Mouse (Mus musculus) intestine, embryonic 15.5 days (tissue): ENCODE data around the gene Fstl4. TPM values are rescaled to one million over a fixed set of nuclear protein-coding genes. Genes with fewer than 3 reads are reported as not detected.

Experiments used
- ATAC-seq: fragments of 200-750 bp; cut with Nextera tagmentation; 2 replicates; pipeline ENCODE4 v1.8.0; 2017; ENCODE audit warnings: moderate TSS enrichment, moderate library complexity
- H3K27ac ChIP-seq: fragments of 300-500 bp; sonication (generic); 2 replicates; pipeline ENCODE4 v1.5.1; 2015; ENCODE audit warnings: mild to moderate bottlenecking, inconsistent platforms
- H3K27me3 ChIP-seq: fragments of 300-500 bp; sonication (generic); replicated peaks from 2 replicates; pipeline ENCODE4 v1.6.1; 2015; ENCODE audit warnings: inconsistent platforms
- H3K36me3 ChIP-seq: fragments of 300-500 bp; sonication (generic); 2 replicates; pipeline ENCODE4 v1.6.1; 2015; ENCODE audit warnings: inconsistent platforms
- H3K4me1 ChIP-seq: fragments of 300-500 bp; sonication (generic); replicated peaks from 2 replicates; pipeline ENCODE4 v1.6.1; 2015; ENCODE audit warnings: inconsistent platforms
- H3K4me2 ChIP-seq: fragments of 300-500 bp; sonication (generic); replicated peaks from 2 replicates; pipeline ENCODE4 v1.6.1; 2015; ENCODE audit warnings: mild to moderate bottlenecking, inconsistent platforms
- H3K4me3 ChIP-seq: fragments of 300-500 bp; sonication (generic); replicated peaks from 2 replicates; pipeline ENCODE4 v1.5.1; 2015; ENCODE audit warnings: inconsistent platforms
- H3K9ac ChIP-seq: fragments of 300-500 bp; sonication (generic); 2 replicates; pipeline ENCODE4 v1.6.1; 2015; ENCODE audit warnings: inconsistent platforms
- H3K9me3 ChIP-seq: fragments of 300-500 bp; sonication (generic); 2 replicates; pipeline ENCODE4 v1.6.1; 2016; ENCODE audit warnings: inconsistent platforms
- WGBS: fragments of 180-500 bp; shearing (Covaris S2); methylation state at CpG from one replicate; pipeline ENCODE4 v1.1.7; 2015; 5-methylcytosine and 5-hydroxymethylcytosine counted together
- polyA plus RNA-seq: library from polyadenylated mRNA; unstranded; fragments of >200 nt; fragmentation: Nextera tagmentation; extraction: Ambion mirVana; gene quantifications from 2 replicates; pipeline ENCODE4 v1.2.1, GENCODE M21; 2015

The Fstl4 gene
- 5.3 and 6.1 TPM in 2 replicates for polyA plus RNA-seq

- Histone ChIP-seq H3K27me3 (peaks cover 39% of the 10 kb centered on the region), H3K36me3 (no peaks in the 10 kb centered on the region), H3K9me3 (no peaks in the 10 kb centered on the region), H3K4me1 (peaks cover 15% of the 10 kb centered on the region), H3K4me3 (peak within 1 kb of the TSS; percentile 50), H3K9ac (peak within 1 kb of the TSS; percentile 51), H3K27ac (no peak within 1 kb of the TSS), H3K4me2 (peak within 1 kb of the TSS; percentile 98)
- under 1% methylated on average over 43 of the region's 48 CpGs for WGBS
- peak; percentile 85 for ATAC-seq
Measured at GRCm38 (mm10) chr11:52764461-52764893, at the start of gene Fstl4. TSS of gene Fstl4 (plus strand) at chr11:52764634.

GRCm38 (mm10) chr11:52718570-52718969, 45.9 kb upstream of the Fstl4 start:
- Histone ChIP-seq H3K4me2 (no peak overlapping the region), H3K9me3 (no peaks in the 10 kb centered on the region), H3K36me3 (no peaks in the 10 kb centered on the region), H3K4me3 (no peak overlapping the region), H3K27ac (no peak overlapping the region), H3K4me1 (no peaks in the 10 kb centered on the region), H3K9ac (no peak overlapping the region), H3K27me3 (no peaks in the 10 kb centered on the region)
- WGBS: 77% methylated on average over 1 of the region's 1 CpGs
- no peak for ATAC-seq

- WGBS: 82% methylated on average over 6 of the region's 6 CpGs
- H3K4me2 ChIP-seq: no peak overlapping the region
- no peaks in the 10 kb centered on the region for H3K9me3 ChIP-seq
- H3K9ac ChIP-seq: no peak overlapping the region
- no peak overlapping the region for H3K4me3 ChIP-seq
- H3K36me3 ChIP-seq: no peaks in the 10 kb centered on the region
- ATAC-seq: no peak
- no peak overlapping the region for H3K27ac ChIP-seq
- no peaks in the 10 kb centered on the region for H3K4me1 ChIP-seq
- no peaks in the 10 kb centered on the region for H3K27me3 ChIP-seq
Measured at GRCm38 (mm10) chr11:52721087-52721486, 43.3 kb upstream of the Fstl4 start.

- no peak overlapping the region for H3K4me3 ChIP-seq
- no peaks in the 10 kb centered on the region for H3K27me3 ChIP-seq
- H3K9ac ChIP-seq: no peak overlapping the region
- H3K4me1 ChIP-seq: no peaks in the 10 kb centered on the region
- no peaks in the 10 kb centered on the region for H3K36me3 ChIP-seq
- ATAC-seq: no peak
- WGBS: 83% methylated on average over 4 of the region's 4 CpGs
- H3K27ac ChIP-seq: no peak overlapping the region
- no peaks in the 10 kb centered on the region for H3K9me3 ChIP-seq
- H3K4me2 ChIP-seq: no peak overlapping the region
Measured at GRCm38 (mm10) chr11:52722706-52723105, 41.7 kb upstream of the Fstl4 start.

DNA sequence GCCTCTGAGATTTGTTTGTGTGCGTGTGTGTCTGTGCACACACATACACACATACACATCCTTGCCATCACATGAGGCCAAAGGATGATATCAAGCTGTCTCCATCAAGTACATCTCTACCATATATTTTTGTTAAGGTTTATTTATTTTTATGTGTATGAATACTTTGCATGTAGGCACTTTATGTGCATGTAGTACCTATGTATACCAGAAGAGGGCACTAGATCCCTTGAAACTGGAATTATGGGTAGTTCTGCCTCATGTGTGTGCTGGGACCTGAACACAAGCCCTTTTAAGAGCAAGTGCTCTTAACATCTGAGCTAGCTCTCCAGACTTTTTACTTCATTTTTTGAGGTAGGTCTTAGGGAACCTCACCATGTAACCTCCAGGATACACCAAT, 38.4 kb upstream of the Fstl4 start:
- H3K4me3 ChIP-seq: no peak overlapping the region
- H3K4me2 ChIP-seq: no peak overlapping the region
- no peaks in the 10 kb centered on the region for H3K4me1 ChIP-seq
- H3K27me3 ChIP-seq: no peaks in the 10 kb centered on the region
- H3K9ac ChIP-seq: no peak overlapping the region
- ATAC-seq: no peak
- no peaks in the 10 kb centered on the region for H3K36me3 ChIP-seq
- 100% methylated on average over 1 of the region's 1 CpGs for WGBS
- no peaks in the 10 kb centered on the region for H3K9me3 ChIP-seq
- H3K27ac ChIP-seq: no peak overlapping the region

DNA sequence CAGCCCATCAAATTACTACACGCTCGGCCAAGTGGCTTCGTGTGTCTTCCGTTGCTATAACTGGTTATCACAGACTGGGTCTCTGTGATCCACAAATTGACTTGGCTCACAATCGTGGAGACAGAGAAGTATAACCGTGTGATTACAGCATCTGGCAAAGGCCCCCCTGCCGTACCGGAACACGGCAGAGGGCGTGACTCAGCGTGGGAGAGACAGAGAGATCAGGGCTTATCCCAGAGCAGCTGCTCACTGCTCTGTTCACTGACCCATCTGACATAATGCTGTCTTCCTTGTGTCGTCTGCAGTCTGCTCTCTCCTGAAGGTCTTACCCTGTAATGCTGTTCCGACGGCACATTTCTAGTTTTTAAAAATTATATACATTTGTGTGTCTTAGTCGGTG, 36.0 kb upstream of the Fstl4 start:
- Histone ChIP-seq H3K27ac (no peak overlapping the region), H3K9ac (no peak overlapping the region), H3K9me3 (no peaks in the 10 kb centered on the region), H3K4me1 (no peaks in the 10 kb centered on the region), H3K4me3 (no peak overlapping the region), H3K4me2 (no peak overlapping the region), H3K36me3 (no peaks in the 10 kb centered on the region), H3K27me3 (no peaks in the 10 kb centered on the region)
- WGBS: 76% methylated on average over 15 of the region's 15 CpGs
- no peak for ATAC-seq

GRCm38 (mm10) chr11:52729890-52730289, 34.5 kb upstream of the Fstl4 start:
- ATAC-seq: no peak
- WGBS: 86% methylated on average over 5 of the region's 5 CpGs

GRCm38 (mm10) chr11:52731979-52732378, 32.5 kb upstream of the Fstl4 start:
- ATAC-seq: no peak
- no peak overlapping the region for H3K4me3 ChIP-seq
- H3K9me3 ChIP-seq: no peaks in the 10 kb centered on the region
- no peak overlapping the region for H3K27ac ChIP-seq
- no peaks in the 10 kb centered on the region for H3K4me1 ChIP-seq
- 50% methylated on average over 8 of the region's 8 CpGs for WGBS
- H3K36me3 ChIP-seq: no peaks in the 10 kb centered on the region
- H3K27me3 ChIP-seq: no peaks in the 10 kb centered on the region
- no peak overlapping the region for H3K4me2 ChIP-seq
- H3K9ac ChIP-seq: no peak overlapping the region

More at GRCm38 (mm10) chr11:52729890-52730289, 34.5 kb upstream of the Fstl4 start:
- Histone ChIP-seq H3K4me2 (no peak overlapping the region), H3K27ac (no peak overlapping the region), H3K27me3 (no peaks in the 10 kb centered on the region), H3K4me3 (no peak overlapping the region), H3K36me3 (no peaks in the 10 kb centered on the region), H3K9ac (no peak overlapping the region), H3K4me1 (no peaks in the 10 kb centered on the region), H3K9me3 (no peaks in the 10 kb centered on the region)

DNA sequence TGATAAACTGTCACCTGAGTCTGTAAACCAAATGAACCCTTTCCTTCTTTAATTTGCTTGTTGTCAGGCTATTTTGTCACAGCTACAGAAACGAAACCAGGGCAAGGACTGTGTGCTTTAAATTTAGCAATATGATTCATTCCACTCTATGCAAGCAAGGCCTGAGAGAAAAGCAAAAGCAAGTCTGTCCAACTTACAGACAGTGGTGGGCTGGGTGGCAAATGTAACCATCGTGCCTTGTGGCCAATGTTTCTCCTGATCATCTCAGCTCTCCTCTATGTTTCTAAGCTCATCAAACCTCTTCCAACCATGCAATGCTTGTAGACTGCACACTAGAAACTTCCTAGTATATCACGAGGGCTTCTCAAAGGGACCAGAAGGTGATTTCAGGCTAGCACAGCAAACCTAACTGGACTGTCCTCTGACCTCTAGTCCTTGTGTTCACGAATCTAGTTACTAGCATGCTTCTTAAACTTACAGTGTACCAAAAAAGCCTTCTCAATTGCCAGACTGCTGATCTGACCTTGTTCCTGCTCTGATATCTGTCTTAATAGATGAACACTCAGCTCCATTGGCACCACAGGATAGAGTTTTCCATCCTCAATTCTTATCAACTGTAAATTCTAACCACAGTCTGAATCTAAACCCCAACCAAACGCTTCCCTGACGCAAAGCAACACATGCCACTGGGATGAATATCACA, 29.8 kb upstream of the Fstl4 start:
- Histone ChIP-seq H3K9ac (no peak overlapping the region), H3K4me3 (no peak overlapping the region), H3K9me3 (no peaks in the 10 kb centered on the region), H3K4me2 (no peak overlapping the region), H3K36me3 (no peaks in the 10 kb centered on the region), H3K27ac (no peak overlapping the region), H3K27me3 (no peaks in the 10 kb centered on the region), H3K4me1 (no peaks in the 10 kb centered on the region; the same call in 1 of the 2 replicates)
- WGBS: 79% methylated on average over 6 of the region's 6 CpGs
- ATAC-seq: no peak

DNA sequence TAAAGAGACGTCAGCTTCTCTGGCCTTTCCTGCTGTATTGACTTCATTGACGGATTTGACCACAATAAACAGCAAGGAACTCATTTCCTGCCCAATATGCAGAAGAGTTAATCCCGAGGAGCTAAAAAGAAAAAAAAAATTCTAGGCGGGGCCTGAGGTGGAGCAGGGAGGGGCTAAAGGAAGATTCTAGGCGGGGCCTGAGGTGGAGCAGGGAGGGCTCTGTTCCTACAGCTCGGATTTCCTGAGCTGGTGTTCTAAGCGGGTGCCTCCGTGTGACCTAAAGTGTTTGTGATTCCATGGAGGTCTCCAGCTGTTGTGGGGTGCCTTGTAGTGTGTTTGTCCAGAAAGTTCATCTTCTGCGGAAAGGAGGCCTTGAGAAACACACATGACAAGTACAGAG, 25.2 kb upstream of the Fstl4 start:
- H3K4me1 ChIP-seq: no peaks in the 10 kb centered on the region; the same call in 1 of the 2 replicates
- WGBS: 15% methylated on average over 9 of the region's 9 CpGs
- no peaks in the 10 kb centered on the region for H3K9me3 ChIP-seq
- H3K27me3 ChIP-seq: no peaks in the 10 kb centered on the region
- no peak overlapping the region for H3K9ac ChIP-seq
- peak; percentile 81 for ATAC-seq
- H3K4me2 ChIP-seq: peak overlapping the region; percentile 30; the same call in 1 of the 2 replicates
- H3K36me3 ChIP-seq: no peaks in the 10 kb centered on the region
- no peak overlapping the region for H3K4me3 ChIP-seq
- no peak overlapping the region for H3K27ac ChIP-seq

- Histone ChIP-seq H3K4me1 (peaks cover 4% of the 10 kb centered on the region; the same call in 1 of the 2 replicates), H3K9me3 (no peaks in the 10 kb centered on the region), H3K27me3 (no peaks in the 10 kb centered on the region), H3K9ac (no peak overlapping the region), H3K36me3 (no peaks in the 10 kb centered on the region), H3K4me3 (no peak overlapping the region), H3K27ac (no peak overlapping the region), H3K4me2 (no peak overlapping the region)
- ATAC-seq: no peak
Measured at GRCm38 (mm10) chr11:52740466-52740865, 24.0 kb upstream of the Fstl4 start.

DNA sequence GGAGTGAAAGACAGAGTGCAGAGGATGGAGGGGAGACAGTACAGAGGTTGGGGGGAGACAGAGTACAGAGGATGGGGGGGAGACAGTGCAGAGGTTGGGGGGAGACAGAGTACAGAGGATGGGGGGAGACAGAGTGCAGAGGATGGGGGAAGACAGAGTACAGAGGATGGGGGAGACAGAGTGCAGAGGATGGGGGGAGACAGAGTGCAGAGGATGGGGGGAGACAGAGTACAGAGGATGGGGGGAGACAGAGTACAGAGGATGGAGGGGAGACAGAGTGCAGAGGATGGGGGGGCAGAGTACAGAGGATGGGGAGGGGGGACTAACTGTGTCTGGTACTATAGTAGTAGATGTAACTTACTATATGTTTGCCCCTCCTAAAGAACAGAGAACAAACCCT, 20.5 kb upstream of the Fstl4 start:
- Histone ChIP-seq H3K27ac (no peak overlapping the region), H3K9ac (no peak overlapping the region), H3K4me3 (no peak overlapping the region), H3K4me2 (no peak overlapping the region), H3K36me3 (no peaks in the 10 kb centered on the region), H3K27me3 (no peaks in the 10 kb centered on the region), H3K9me3 (no peaks in the 10 kb centered on the region), H3K4me1 (peaks cover 4% of the 10 kb centered on the region; the same call in 1 of the 2 replicates)
- ATAC-seq: no peak
